Mouse (Mus musculus) adrenal gland, adult 2 months (tissue): ENCODE results near the gene Asic3. TPM values are rescaled to one million over a fixed set of nuclear protein-coding genes. Genes with fewer than 3 reads are reported as not detected.
A peak's percentile ranks its signal among the peaks of the same experiment; 100 is the strongest.

Experiments used
- DNase-seq: peaks from one replicate; pipeline ENCODE4 v3.0.0; 2021
- polyA plus RNA-seq: library from polyadenylated mRNA; depleted of rRNA; stranded (reverse); fragments of >200 nt; gene quantifications from 2 replicates; pipeline ENCODE4 v1.2.3, GENCODE M21; 2012; rRNA removed
- total RNA-seq, 2 experiments: library from RNA; stranded (reverse); gene quantifications; 2 replicates each; pipeline ENCODE4 v1.2.3; 2021

Gene Asic3
- total and polyA plus RNA-seq, 3 experiments: 0.48 to 0.74 TPM; not detected in 1

DNA sequence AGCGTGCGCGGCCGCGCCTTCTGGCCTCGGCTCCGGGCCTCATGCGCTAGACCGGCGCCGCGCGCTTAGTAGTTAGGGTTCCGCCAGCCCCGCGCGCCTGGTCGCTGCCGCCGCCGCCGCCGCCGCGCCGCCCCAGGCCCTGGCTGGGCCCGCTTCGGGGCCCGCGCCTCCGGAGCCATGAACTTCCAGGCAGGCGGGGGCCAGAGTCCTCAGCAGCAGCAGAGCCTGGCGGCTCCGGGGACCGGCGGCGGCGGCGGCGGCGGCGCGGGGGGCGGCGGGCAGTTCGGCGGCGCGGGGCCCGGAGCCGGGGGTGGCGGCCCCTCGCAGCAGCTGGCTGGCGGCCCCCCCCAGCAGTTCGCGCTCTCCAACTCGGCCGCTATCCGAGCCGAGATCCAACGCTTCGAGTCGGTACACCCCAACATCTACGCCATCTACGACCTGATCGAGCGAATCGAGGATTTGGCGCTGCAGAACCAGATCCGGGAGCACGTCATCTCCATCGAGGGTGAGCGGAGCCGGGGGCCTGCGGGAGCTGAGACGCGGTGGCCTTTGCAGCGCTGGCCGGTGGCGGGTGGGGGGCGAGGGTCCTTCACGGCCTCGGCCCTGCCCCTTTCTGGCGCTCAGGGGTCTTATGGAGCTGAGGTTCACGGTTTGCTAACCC, 39.0 kb downstream of the Asic3 start, which contains the start of gene Agap3:
TSS of gene Agap3 (plus strand) at position 148 of the 661 bp plus-strand sequence.
- peak; percentile 63 for DNase-seq

DNA sequence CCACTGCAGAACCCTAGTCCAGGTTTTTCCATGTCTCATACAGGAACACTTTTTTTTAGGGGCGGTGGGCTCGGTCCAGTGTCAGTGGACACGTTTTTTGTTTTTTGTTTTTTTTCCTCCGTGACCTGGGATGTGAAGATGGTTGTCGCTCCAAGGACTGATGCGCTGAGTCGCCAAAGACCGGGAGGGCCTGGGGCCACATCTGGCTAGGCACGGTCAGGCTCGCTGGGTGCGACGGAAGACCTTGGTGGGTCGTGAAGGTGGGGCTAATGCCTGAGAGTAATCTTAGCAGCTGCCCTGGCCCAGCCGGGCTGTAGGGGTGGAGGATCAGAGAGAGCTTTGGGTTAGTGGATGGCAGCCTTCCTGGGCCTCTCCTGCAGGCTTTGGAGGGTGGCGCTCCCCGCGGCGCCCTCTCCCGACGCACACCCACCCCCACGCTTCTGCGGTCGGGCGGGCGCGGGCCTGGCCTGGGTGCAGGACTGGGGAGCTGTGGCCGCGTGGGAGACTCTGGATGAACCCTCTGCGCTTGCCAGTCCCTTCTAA, 39.6 kb downstream of the Asic3 start:
- DNase-seq: peak; percentile 56

DNA sequence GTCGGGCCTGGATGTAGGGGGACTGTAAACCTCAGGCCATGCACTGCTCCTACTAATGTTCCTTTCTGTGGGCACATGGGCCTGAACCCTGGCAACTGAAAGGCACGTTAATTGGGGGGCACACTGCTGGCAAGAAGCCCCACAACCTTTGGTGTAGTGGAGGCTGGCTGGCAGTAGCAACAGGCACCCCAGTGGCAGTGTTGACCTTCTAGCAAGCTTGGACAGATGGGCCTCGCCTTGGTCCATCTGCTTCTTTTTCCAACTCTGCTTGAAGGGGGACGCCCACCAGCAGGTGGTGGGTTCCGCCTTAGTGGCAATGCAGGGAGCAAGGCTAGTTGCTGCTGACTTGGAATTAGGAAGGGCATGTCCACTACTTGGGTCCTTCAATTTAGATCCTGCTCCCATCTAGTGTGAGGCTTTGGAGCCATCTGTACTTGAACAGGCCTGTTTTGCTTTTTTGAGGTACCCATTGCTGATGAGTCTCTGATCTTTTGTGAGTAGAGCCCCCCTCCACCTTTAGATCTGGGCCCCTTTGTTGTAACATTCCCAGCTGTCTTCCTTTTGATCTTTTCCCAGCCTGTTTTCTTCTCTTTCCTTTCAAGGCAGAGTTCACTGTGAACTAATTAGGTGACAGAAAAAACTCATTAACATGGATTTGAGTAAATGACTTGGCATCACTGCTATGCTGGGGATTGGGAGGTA, 40.2 kb downstream of the Asic3 start:
- DNase-seq: no peak

DNA sequence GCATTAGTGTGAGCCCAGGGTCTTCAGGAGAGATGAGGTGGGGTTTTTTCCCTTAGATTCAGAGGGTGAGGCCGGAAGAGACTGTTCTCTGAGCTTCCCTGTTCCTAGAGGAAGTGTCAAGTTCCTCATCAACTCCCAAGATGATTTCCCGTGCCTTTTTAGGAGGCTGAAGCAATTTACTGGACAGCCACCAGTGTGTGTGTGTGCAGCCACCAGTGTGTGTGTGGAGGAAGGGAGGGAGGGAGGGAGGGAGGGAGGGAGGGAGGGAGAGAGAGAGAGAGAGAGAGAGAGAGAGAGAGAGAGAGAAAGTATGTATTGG, 40.8 kb downstream of the Asic3 start:
- DNase-seq: no peak

DNA sequence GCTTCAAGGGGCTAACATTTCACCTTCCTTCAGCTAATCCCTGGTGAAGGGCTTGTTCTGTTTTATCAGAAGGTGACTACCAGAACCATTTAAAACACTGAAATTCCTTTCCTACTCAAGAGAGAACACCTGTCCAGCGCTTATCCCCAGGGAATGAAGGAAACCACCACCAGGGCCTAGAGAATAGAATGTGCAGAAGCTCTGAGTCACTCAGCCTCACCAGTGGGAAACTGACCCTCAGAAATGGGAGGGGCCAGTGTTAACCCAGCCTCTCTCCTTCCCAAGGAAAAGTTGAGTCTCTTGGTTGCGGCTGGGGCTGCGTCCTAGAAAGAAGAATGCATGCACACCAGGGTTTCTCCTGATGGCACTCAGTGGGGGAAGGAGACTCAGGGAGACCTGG, 41.9 kb downstream of the Asic3 start:
- peak; percentile 65 for DNase-seq

DNA sequence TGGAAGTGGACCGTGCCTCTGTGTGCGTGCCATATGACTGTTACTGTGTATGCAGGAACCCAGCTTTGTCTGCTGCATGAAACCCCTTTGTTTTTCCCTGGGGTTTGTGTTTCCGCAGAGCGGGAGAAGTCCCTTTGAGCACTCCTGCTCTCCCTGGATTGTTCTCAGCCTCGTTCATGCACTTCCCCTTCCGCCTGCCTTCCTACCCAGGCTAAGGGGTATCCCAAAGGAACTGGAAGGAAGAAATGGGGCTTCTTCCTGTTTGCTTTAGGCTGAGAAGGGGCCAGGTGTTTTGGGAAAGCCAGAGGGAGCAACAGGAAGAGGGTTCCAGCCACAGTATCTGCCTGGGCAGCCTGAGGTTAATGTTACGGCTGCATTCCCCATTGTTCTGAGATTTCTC, 42.4 kb downstream of the Asic3 start:
- no peak for DNase-seq

DNA sequence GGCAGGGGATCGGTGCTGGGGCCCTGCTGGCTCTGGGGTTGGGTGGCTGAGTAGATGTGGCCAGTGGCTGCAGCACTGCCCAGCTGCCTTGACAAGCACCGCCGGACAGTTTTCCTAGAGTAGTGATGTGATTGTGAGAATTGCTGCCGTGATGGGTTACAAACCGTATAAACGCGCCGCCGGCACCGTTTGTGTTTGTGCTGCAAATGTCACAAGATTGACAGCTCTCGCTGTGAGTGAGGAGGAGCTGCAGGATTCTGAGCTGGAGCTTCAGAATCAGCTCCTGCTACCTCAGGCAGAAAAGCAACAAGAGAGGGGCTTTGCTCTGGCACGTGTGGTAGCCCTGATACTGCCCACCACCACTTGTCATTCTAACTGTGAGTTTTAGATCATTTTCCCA, 53.6 kb downstream of the Asic3 start:
- DNase-seq: no peak

Other genes starting within 250 kb of the Asic3 start
- 1 to 10 TPM; 6.3 to 9.3 TPM for gene Nupl2, start 248.4 kb upstream of the Asic3 start, total RNA-seq
- gene Nupl2, start 248.4 kb upstream of the Asic3 start, polyA plus RNA-seq: 7.7 and 7.9 TPM in 2 replicates
- 10 to 100 TPM; 12.3 to 26.4 TPM for gene Kcnh2, start 61.8 kb upstream of the Asic3 start, total RNA-seq
- gene Kcnh2, start 61.8 kb upstream of the Asic3 start, polyA plus RNA-seq: 75.2 and 99.5 TPM in 2 replicates
- 10 to 100 TPM in 1 of 2 experiments, 1 to 10 TPM in 1; 8.5 to 13.6 TPM for gene Nos3, start 48.6 kb upstream of the Asic3 start, total RNA-seq
- 22.1 and 33.1 TPM in 2 replicates for gene Nos3, start 48.6 kb upstream of the Asic3 start, polyA plus RNA-seq
- gene Atg9b, start 21.2 kb upstream of the Asic3 start, total RNA-seq: 1 to 10 TPM; 1.5 to 1.7 TPM
- gene Atg9b, start 21.2 kb upstream of the Asic3 start, polyA plus RNA-seq: 7.5 and 11.6 TPM in 2 replicates
- gene Abcb8, start 19.7 kb upstream of the Asic3 start, total RNA-seq: 10 to 100 TPM; 63.6 to 69.8 TPM
- gene Abcb8, start 19.7 kb upstream of the Asic3 start, polyA plus RNA-seq: 165 and 174 TPM in 2 replicates
- gene Cdk5, start 10.1 kb downstream of the Asic3 start, total RNA-seq: 10 to 100 TPM; 40.7 to 47.9 TPM
- 60.2 and 63.3 TPM in 2 replicates for gene Cdk5, start 10.1 kb downstream of the Asic3 start, polyA plus RNA-seq
- gene Slc4a2, start 10.4 kb downstream of the Asic3 start, total RNA-seq: 10 to 100 TPM; 58.4 to 63.2 TPM
- 65.9 and 74.0 TPM in 2 replicates for gene Slc4a2, start 10.4 kb downstream of the Asic3 start, polyA plus RNA-seq
- gene Fastk, start 31.9 kb downstream of the Asic3 start, total RNA-seq: 100 to 1,000 TPM in 1 of 2 experiments, 10 to 100 TPM in 1; 93.4 to 108 TPM
- gene Fastk, start 31.9 kb downstream of the Asic3 start, polyA plus RNA-seq: 335 and 350 TPM in 2 replicates
- 10 to 100 TPM; 16.7 to 20.5 TPM for gene Tmub1, start 34.5 kb downstream of the Asic3 start, total RNA-seq
- 86.7 and 94.5 TPM in 2 replicates for gene Tmub1, start 34.5 kb downstream of the Asic3 start, polyA plus RNA-seq
- gene Agap3, start 38.8 kb downstream of the Asic3 start, total RNA-seq: 10 to 100 TPM; 78.8 to 89.8 TPM
- gene Agap3, start 38.8 kb downstream of the Asic3 start, polyA plus RNA-seq: 96.5 and 106 TPM in 2 replicates
- not detected for gene Gbx1, start 113.8 kb downstream of the Asic3 start, total RNA-seq
- not detected in 2 replicates for gene Gbx1, start 113.8 kb downstream of the Asic3 start, polyA plus RNA-seq
- not detected for gene Asb10, start 127.6 kb downstream of the Asic3 start, total RNA-seq
- gene Asb10, start 127.6 kb downstream of the Asic3 start, polyA plus RNA-seq: 0.30 and 0.76 TPM in 2 replicates
- gene 4931409K22Rik, start 143.4 kb downstream of the Asic3 start, total RNA-seq: not detected
- gene 4931409K22Rik, start 143.4 kb downstream of the Asic3 start, polyA plus RNA-seq: not detected in 2 replicates
- gene Abcf2, start 164.1 kb downstream of the Asic3 start, total RNA-seq: 10 to 100 TPM; 72.0 TPM
- gene Abcf2, start 164.1 kb downstream of the Asic3 start, polyA plus RNA-seq: 66.9 and 82.4 TPM in 2 replicates
- 10 to 100 TPM; 37.9 to 49.7 TPM for gene Chpf2, start 173.3 kb downstream of the Asic3 start, total RNA-seq
- 60.0 and 76.6 TPM in 2 replicates for gene Chpf2, start 173.3 kb downstream of the Asic3 start, polyA plus RNA-seq
- gene Smarcd3, start 211.0 kb downstream of the Asic3 start, total RNA-seq: 10 to 100 TPM; 14.2 to 25.0 TPM
- 53.1 and 71.3 TPM in 2 replicates for gene Smarcd3, start 211.0 kb downstream of the Asic3 start, polyA plus RNA-seq